Mouse (Mus musculus) ES-Bruce4 (cell line): Measurements from ENCODE around the gene Troap. TPM values are rescaled to one million over a fixed set of nuclear protein-coding genes. Genes with fewer than 3 reads are reported as not detected.
A peak's percentile ranks its signal among the peaks of the same experiment; 100 is the strongest.

Experiments used
- H3K27ac ChIP-seq: 2 replicates; pipeline ENCODE4 v1.5.1; 2012; ENCODE audit warnings: low read length, inconsistent platforms; ENCODE audit not compliant: insufficient read depth
- H3K27me3 ChIP-seq: 2 replicates; pipeline ENCODE4 v1.6.1; 2012; ENCODE audit warnings: mild to moderate bottlenecking, low read length, inconsistent platforms; ENCODE audit not compliant: control insufficient read depth, poor library complexity, insufficient read depth, severe bottlenecking
- H3K36me3 ChIP-seq: 2 replicates; pipeline ENCODE4 v1.6.1; 2012; ENCODE audit warnings: inconsistent platforms, mild to moderate bottlenecking, low read length, moderate library complexity; ENCODE audit not compliant: control insufficient read depth, poor library complexity, insufficient read depth, severe bottlenecking
- H3K4me1 ChIP-seq: one replicate; pipeline ENCODE4 v1.8.1; 2011; ENCODE audit warnings: low read length; ENCODE audit not compliant: control insufficient read depth, insufficient read depth
- H3K4me3 ChIP-seq: 2 replicates; pipeline ENCODE4 v1.5.1; 2011; ENCODE audit warnings: low read depth, mild to moderate bottlenecking, low read length
- H3K9ac ChIP-seq: 2 replicates; pipeline ENCODE4 v1.6.1; 2012; ENCODE audit warnings: low read depth, mild to moderate bottlenecking, inconsistent platforms; ENCODE audit not compliant: poor library complexity, severe bottlenecking
- H3K9me3 ChIP-seq: replicated peaks from 2 replicates; pipeline ENCODE4 v1.6.1; 2012; ENCODE audit warnings: mild to moderate bottlenecking, low read length, inconsistent platforms; ENCODE audit not compliant: control insufficient read depth, poor library complexity, insufficient read depth, severe bottlenecking
- CTCF ChIP-seq: IDR thresholded peaks from one replicate; pipeline ENCODE4 v1.8.1; 2011; ENCODE audit warnings: low read depth, low read length
- EP300 ChIP-seq: IDR thresholded peaks from 2 replicates; pipeline ENCODE4 v1.6.1; 2011; ENCODE audit warnings: low read depth, low read length; ENCODE audit not compliant: insufficient read depth
- POLR2A ChIP-seq: IDR thresholded peaks from one replicate; pipeline ENCODE4 v1.8.1; 2011; ENCODE audit warnings: low read length; ENCODE audit not compliant: insufficient read depth
- polyA plus RNA-seq: library from polyadenylated mRNA; stranded (reverse); fragments of >200 nt; gene quantifications from 2 replicates; pipeline ENCODE4 v1.2.4, GENCODE M21; 2011; ENCODE audit warnings: low read depth; ENCODE audit not compliant: missing spikeins, insufficient read depth, insufficient read length

Troap gene
- polyA plus RNA-seq, 1 experiment: 43.3 TPM

DNA sequence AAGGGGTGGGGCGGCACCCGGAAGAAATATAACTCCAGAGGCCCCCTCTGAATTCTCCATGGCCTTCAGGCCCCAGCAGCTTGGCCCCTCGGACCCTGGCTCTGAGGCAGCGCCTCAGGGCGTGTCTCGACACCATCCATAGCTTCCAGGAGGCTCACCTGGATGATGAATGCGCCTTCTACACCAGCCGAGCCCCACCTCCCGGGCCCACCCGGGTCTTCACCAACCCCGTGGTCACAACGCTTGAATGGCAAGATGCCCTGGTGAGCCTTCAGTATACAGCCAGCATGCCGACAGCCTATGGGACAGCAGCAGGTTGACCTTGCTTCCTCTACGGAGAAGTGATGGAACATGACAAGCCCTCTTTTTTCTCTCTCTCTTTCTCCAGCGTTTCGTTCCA is 8.5 kb downstream of the Troap start:
- TF ChIP-seq CTCF: no peak
- TF ChIP-seq POLR2A: no peak
- no peak for TF ChIP-seq EP300
- no peak overlapping the region for H3K27ac ChIP-seq
- peaks cover 2% of the 10 kb centered on the region for H3K4me1 ChIP-seq
- H3K4me3 ChIP-seq: no peak overlapping the region
- peaks cover 19% of the 10 kb centered on the region for H3K36me3 ChIP-seq
- H3K9me3 ChIP-seq: no peaks in the 10 kb centered on the region
- H3K27me3 ChIP-seq: no peaks in the 10 kb centered on the region
- no peak overlapping the region for H3K9ac ChIP-seq

DNA sequence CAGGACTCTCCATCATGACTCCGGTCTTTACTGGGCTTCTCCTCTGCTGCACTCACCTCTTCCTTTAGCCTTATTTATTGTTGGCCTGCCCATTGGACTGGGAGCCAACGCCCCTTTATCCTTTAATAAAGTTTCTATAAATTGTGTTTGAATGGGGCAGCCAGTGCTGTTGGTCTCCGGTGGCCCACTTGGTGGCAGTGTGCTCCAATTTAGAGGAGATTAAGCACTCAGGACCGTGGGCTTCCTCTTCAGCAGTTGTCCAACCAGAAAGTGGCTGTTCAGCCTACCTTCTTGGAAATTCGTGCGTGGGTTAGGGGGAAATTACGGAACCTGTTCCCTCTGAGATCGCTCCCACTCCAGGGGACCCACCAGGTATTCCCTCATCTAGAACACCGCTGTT is 8.9 kb downstream of the Troap start:
- no peak overlapping the region for H3K27ac ChIP-seq
- peak; percentile 72 for TF ChIP-seq CTCF
- no peak for TF ChIP-seq EP300
- no peaks in the 10 kb centered on the region for H3K27me3 ChIP-seq
- H3K4me3 ChIP-seq: no peak overlapping the region
- H3K9me3 ChIP-seq: no peaks in the 10 kb centered on the region
- peaks cover 2% of the 10 kb centered on the region for H3K4me1 ChIP-seq
- no peak overlapping the region for H3K9ac ChIP-seq
- peaks cover 15% of the 10 kb centered on the region for H3K36me3 ChIP-seq

DNA sequence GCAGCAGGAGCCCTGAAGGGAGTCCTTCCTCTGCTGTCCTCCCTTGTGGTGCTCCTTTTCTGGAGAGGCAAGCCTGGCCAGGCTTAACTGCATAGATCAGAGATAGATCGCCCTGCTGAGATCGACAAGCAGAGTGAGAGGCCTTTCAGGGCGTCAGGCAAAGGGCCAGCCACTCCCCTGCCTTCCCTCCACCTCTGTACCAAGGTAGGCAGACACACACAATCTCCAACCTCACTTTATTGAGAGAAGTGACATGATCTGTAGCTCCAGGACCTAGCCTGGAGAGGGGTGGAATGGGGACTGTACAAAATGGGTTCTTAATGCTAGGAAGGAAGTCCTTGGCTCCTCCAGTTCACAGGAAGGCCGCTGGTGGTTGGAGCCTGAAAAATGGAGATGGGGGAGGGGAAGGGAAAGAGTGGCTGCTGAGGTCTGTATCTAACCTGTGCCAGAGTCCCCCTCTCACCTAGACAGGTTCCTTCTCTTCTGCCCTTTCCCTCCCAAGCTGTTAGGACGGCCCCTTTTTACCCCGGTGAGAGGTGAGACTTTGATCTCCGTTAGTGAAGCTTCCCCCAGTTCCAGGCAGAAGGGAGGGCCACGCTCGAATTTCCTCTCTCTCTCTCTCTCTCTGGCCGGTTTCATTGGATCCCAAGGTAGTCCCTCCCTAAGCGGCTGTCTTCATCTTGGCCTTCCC is 9.6 kb downstream of the Troap start:
- H3K4me1 ChIP-seq: peaks cover 2% of the 10 kb centered on the region
- no peaks in the 10 kb centered on the region for H3K27me3 ChIP-seq
- H3K9ac ChIP-seq: peak overlapping the region; percentile 14; the same call in 1 of the 2 replicates
- peaks cover 15% of the 10 kb centered on the region for H3K36me3 ChIP-seq
- TF ChIP-seq CTCF (no peak), EP300 (no peak), POLR2A (no peak)
- H3K27ac ChIP-seq: no peak overlapping the region
- no peak overlapping the region for H3K4me3 ChIP-seq
- no peaks in the 10 kb centered on the region for H3K9me3 ChIP-seq

DNA sequence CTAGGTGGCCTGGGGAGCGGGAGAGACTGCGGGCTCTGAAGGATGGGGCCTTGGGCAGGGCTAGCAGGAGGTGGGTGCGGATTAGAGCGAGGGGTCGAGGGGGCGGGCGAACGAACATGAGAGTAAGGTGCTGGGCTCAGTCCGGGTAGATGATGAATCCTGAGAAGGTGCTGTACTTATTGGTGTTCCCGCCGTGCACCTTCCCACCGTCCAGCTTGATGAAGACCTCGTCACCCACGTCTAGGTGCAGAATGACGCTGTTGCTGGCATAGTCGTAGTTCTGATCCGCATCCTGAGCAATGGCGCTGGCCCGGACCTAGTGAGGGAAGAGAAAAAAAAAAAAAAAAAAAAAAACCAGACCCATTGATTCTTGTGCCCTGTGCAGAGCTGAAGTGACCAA is 10.2 kb downstream of the Troap start:
- no peaks in the 10 kb centered on the region for H3K9me3 ChIP-seq
- peak overlapping the region; percentile 14; the same call in 1 of the 2 replicates for H3K9ac ChIP-seq
- no peaks in the 10 kb centered on the region for H3K27me3 ChIP-seq
- no peak overlapping the region for H3K27ac ChIP-seq
- H3K4me3 ChIP-seq: peak overlapping the region; percentile 7; the same call in 1 of the 2 replicates
- TF ChIP-seq EP300: no peak
- TF ChIP-seq CTCF: no peak
- no peak for TF ChIP-seq POLR2A
- H3K36me3 ChIP-seq: peaks cover 15% of the 10 kb centered on the region
- peaks cover 2% of the 10 kb centered on the region for H3K4me1 ChIP-seq

DNA sequence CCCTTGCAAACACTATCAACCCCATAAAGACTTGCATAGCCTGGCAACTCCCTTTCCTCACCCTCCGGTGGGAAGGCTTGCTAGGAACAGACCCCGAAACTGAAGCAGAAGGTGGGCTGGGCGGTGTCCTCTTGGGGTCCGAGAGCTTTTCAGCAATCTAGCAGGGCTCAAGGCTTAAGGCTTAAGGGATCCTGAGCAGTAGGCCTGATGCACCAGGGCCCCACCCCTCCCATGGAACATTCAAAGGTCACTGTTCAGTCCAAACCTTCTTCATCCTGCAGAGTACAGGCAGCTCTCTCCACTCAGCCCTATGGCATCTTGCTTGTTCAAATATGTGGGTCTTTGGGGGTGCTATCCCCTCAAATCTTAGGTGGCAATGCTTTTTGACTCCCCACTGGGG is 11.6 kb downstream of the Troap start:
- Histone ChIP-seq H3K4me3 (no peak overlapping the region), H3K36me3 (peaks cover 15% of the 10 kb centered on the region), H3K4me1 (peaks cover 2% of the 10 kb centered on the region), H3K9me3 (no peaks in the 10 kb centered on the region), H3K27me3 (no peaks in the 10 kb centered on the region), H3K27ac (no peak overlapping the region), H3K9ac (no peak overlapping the region)
- TF ChIP-seq CTCF: no peak
- no peak for TF ChIP-seq EP300
- TF ChIP-seq POLR2A: no peak

DNA sequence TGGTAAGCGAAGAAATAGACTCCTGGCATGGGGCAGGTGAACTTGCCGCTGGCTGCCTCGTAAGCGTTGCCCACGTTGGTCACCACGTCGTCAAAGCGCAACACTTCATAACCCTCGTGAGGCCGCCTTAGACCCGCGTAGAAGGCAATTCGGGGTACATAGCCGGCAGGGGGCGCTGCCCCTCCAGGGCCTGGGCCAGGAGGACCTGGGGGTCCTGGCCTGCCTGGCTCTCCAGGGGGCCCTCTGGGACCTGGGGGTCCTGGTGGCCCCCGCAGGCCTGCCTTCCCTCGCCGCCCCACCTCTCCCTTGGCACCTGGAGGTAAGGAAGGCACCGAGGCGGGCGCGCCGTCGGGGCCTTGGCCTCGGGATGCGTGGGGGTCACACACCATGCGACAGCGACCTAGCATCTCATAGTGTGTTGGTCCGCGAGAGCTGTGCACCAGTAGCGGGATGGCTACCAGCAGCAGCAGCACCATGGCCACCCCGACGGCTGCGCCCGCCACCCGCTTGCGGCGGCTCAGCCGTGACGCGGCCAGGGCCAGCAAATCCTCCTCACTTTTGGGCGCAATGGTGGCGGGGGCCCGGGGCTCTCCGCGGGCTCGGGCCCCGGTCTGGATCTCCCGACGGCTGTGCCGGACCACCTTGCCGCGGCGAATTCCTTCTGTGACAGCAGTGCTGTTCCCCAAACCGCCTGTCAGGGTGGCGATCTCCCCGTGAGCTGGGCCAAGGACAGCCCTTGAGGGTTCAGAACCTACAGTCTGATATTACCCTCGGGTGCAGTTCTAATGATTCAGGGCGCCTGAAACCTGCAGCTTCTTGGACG is 13.1 kb downstream of the Troap start, which contains the start of gene C1ql4:
C1ql4 (minus strand) TSS at position 565 of the 823 bp plus-strand sequence.
- Histone ChIP-seq H3K9me3 (no peaks in the 10 kb centered on the region), H3K9ac (peak within 1 kb of the TSS; percentile 46), H3K4me1 (peaks cover 2% of the 10 kb centered on the region), H3K27me3 (no peaks in the 10 kb centered on the region), H3K4me3 (peak within 1 kb of the TSS; percentile 65), H3K36me3 (peaks cover 5% of the 10 kb centered on the region; the same call in 1 of the 2 replicates), H3K27ac (no peak within 1 kb of the TSS)
- TF ChIP-seq EP300 (no peak), CTCF (peak; percentile 77)
